Mouse (Mus musculus): Measurements from ENCODE around the gene Cenpq.

DNA sequence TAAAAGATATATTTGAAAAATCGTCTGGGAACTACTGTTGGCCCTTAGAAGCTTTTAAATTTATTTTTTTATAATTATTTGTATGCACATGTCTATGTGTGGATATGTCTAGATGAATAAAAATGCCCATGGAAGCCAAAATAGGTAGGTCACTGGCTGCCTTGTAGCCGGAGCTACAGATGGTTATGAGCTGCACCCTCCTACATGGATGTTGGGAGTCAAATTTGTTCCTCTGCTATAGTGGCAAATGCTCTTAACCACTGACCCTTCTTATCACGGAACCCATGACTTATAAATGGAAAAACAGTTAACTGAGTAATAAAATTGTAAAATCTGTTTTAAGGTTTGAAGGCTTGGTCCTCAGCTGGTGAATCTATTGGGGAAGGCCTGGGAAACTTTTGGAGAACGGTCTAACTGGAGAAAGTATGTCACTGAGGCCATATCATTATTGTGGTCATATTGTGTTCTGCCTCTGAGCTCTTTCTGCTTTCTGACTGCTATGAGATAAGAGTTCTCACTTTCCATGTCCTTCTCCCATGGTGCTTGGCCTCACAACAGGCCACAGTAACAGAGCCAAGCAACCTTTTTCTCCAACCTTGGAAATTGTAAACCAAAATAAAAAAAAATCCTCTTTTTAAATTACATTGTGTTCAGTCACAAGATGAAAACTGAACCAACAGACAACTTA is 46.9 kb downstream of the Cenpq start:
- TF ChIP-seq EP300 (IDR thresholded peaks at IDR 0.05; ENCODE audit: low read depth) (no peak), CTCF (IDR thresholded peaks at IDR 0.05; ENCODE audit: low read depth) (no peak)

All from liver, embryonic 14.5 days (tissue).